Mouse (Mus musculus): ENCODE data around the gene Stac3. TPM values are rescaled to one million over a fixed set of nuclear protein-coding genes. Genes with fewer than 3 reads are reported as not detected.

The Stac3 gene
- polyA plus RNA-seq (2021; fragmentation: Nextera tagmentation), result not detected in 2 replicates
- long read RNA-seq, experiment 1, result 0 reads
- long read RNA-seq, experiment 2, result 0 reads

DNA sequence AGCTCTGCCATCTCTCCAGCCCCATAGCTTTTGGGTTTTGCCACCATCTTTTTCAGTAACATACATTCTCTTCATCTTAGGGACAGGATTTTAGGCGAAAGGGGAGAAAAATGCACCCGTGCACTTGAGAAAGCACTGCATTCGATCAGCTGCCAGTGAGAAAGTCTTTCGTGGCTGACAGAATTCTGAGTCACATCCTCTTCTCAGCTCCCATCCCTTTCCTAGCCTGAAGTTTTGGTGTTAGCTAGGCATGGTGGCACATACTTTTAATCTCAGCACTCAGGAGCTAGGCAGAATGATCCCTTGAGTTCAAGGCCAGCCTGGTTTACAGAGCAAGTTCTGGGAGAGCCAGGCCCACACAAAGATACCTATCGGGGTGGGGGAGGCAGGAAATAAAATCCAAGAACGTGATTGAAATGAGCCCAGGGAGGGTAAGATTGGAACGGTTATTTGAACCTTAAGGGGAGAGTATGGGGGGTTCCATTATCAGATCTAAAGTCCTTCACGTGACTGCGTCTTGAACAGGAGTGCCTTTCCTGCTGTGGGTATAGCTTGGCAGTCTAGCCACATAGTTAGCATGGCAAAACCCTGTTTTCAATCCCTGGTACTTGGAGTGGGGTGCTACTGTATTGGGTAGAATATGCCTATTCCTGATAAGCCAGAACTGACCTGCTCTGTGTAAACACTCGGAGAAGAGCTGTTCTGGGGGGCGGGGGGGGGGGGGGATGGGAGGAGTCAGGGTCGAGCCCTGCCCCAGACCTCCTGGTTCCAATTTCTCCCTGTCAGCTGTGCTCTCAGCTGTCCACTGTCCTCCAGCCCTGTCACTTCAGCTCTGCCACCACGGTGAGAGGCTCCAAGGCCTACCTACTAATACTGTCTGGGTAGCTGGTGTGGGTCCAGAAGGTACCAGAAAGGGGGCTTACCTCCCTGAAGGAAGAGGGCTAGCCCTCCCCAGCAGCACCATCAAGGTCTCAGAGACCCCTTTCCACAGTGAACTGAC, at the start of gene Stac3:
Gene Stac3 (plus strand): TSS at position 793 of the 1,000 bp plus-strand sequence.

DNA sequence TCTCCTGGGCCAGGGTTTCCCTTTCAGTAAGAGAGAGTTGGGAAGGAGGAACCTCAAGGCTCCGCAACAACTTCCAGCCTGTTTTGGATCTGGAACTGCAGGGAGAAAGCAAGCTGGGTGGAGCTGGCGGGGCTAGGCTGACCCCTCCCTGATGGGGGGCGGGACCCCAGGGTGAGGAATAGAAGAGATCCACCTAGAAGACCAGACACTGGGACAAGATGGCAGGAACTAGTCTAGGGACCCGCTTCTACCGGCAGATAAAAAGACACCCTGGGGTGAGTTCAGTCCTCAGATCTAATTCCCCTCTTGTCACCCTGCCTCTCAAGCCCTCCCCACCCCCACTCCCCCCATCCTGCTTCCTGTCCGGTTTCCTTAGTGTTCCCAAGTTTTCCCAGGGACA, 13.3 kb downstream of the Stac3 start, which contains the start of gene Ndufa4l2:
Gene Ndufa4l2 (plus strand): TSS at position 204 of the 400 bp plus-strand sequence.

DNA sequence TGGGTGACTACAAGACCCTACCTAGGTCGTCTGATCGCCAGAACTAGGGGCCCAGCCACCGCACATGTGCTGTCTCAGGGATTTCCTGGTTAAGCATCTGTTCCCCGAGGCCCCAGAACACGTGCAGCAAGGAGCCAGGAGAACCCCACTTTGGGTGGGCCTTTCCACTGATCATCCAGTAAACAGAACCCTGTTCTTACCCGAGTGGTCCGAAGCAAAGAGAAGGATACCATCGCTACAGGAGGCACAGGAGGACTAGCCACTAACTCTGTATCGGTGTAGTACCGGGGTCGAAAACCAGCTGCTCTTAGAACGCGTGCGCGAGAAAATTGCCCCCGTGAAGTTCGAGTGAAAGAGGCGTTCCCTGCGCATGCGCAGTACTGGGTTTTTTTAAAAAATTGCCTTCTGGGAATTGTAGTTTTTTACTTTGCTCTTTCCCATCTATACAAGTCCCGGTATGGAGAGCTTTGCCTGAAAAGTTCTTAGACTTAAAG, 20.6 kb downstream of the Stac3 start, which contains the start of gene Shmt2:
Gene Shmt2 (minus strand): TSS at position 357 of the 494 bp plus-strand sequence.

DNA sequence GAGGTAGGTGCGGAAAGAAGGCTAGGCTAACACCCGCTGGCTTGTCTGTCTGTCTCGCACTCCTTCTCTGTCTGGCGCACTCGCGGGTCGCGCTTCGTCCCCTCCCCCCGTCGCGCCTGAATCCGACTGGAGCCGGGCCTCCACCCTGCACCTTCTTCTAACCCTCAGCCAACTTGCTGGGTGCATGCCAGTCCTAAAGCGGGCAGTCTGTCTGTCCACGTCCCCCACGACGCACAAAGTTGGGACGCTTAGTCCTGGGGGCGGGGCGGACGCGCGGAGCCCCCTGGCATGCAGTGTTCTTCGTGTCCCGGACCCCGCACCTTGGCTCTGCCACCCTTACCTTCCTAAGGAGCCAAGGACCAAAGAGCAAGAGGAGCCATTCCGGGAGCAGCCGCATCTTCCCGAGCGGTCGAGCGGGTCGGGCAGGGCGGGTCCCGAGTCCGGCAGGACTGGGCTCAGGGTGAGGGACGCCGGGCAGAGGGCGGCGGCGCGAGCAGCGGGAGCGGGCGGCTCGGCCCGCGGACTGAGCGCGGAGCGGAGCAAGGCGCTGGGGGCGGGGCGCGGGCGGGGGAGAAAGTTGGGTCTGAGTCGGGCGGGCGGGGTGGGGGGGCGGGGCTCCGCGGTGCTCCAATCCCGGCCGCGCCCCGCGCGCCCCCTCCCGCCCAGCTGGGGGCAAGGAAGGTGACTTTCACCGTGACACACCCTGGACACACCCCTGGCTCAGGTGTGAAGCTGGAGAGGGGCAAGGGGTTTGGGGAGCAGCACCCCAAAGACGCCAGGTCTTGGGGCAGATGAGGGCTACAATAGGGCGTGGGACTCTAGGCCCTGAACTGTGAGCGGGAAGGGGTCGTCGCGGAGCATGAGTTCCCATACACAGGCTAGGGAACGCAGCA, 32.8 kb downstream of the Stac3 start, which contains the start of gene Nxph4:
Gene Nxph4 (minus strand): TSS at position 524 of the 893 bp plus-strand sequence.

Other genes with a start within 250 kb of the Stac3 start
- 133 and 152 TPM in 2 replicates for gene Kif5a, start 238.3 kb upstream of the Stac3 start, polyA plus RNA-seq (2021; fragmentation: Nextera tagmentation)
- gene Dctn2, start 235.3 kb upstream of the Stac3 start, polyA plus RNA-seq (2021; fragmentation: Nextera tagmentation), result 237 and 276 TPM in 2 replicates
- gene Mbd6, start 212.7 kb upstream of the Stac3 start, polyA plus RNA-seq (2021; fragmentation: Nextera tagmentation), result 3.0 and 3.7 TPM in 2 replicates
- gene Mars, start 189.9 kb upstream of the Stac3 start, polyA plus RNA-seq (2021; fragmentation: Nextera tagmentation), result 49.6 and 52.6 TPM in 2 replicates
- gene Arhgap9, start 179.7 kb upstream of the Stac3 start, polyA plus RNA-seq (2021; fragmentation: Nextera tagmentation), result 0.45 and 0.73 TPM in 2 replicates
- gene Gli1, start 159.7 kb upstream of the Stac3 start, polyA plus RNA-seq (2021; fragmentation: Nextera tagmentation), result 0.05 TPM in 1 of 2 replicates, not detected in the other
- gene Inhbe, start 147.3 kb upstream of the Stac3 start, polyA plus RNA-seq (2021; fragmentation: Nextera tagmentation), result not detected in 2 replicates
- not detected in 2 replicates for gene Inhbc, start 131.3 kb upstream of the Stac3 start, polyA plus RNA-seq (2021; fragmentation: Nextera tagmentation)
- gene R3hdm2, start 121.4 kb upstream of the Stac3 start, polyA plus RNA-seq (2021; fragmentation: Nextera tagmentation), result 41.5 and 45.4 TPM in 2 replicates
- gene Ndufa4l2, start 13.3 kb downstream of the Stac3 start, polyA plus RNA-seq (2021; fragmentation: Nextera tagmentation), result 3.8 and 6.6 TPM in 2 replicates
- gene Shmt2, start 20.8 kb downstream of the Stac3 start, polyA plus RNA-seq (2021; fragmentation: Nextera tagmentation), result 15.5 and 17.2 TPM in 2 replicates
- 0.56 and 0.95 TPM in 2 replicates for gene Nxph4, start 32.9 kb downstream of the Stac3 start, polyA plus RNA-seq (2021; fragmentation: Nextera tagmentation)
- 25.7 and 25.9 TPM in 2 replicates for gene Lrp1, start 119.5 kb downstream of the Stac3 start, polyA plus RNA-seq (2021; fragmentation: Nextera tagmentation)
- gene Stat6, start 141.3 kb downstream of the Stac3 start, polyA plus RNA-seq (2021; fragmentation: Nextera tagmentation), result 2.8 and 3.7 TPM in 2 replicates
- gene Nemp1, start 165.2 kb downstream of the Stac3 start, polyA plus RNA-seq (2021; fragmentation: Nextera tagmentation), result 6.6 and 7.4 TPM in 2 replicates
- gene Nab2, start 166.9 kb downstream of the Stac3 start, polyA plus RNA-seq (2021; fragmentation: Nextera tagmentation), result 5.1 and 6.7 TPM in 2 replicates
- gene Myo1a, start 203.5 kb downstream of the Stac3 start, polyA plus RNA-seq (2021; fragmentation: Nextera tagmentation), result not detected in 2 replicates
- 7.1 and 8.7 TPM in 2 replicates for gene Tac2, start 222.8 kb downstream of the Stac3 start, polyA plus RNA-seq (2021; fragmentation: Nextera tagmentation)
- 1.1 TPM in 2 replicates for gene Zbtb39, start 237.9 kb downstream of the Stac3 start, polyA plus RNA-seq (2021; fragmentation: Nextera tagmentation)